Mouse (Mus musculus): ENCODE data around the gene Gm18596. TPM values are rescaled to one million over a fixed set of nuclear protein-coding genes. Genes with fewer than 3 reads are reported as not detected.
"Not testable (repeated sequence)": the region's sequence is repeated elsewhere in the genome, so short reads cannot be mapped to it uniquely, and the experiment has no call there.

Gm18596 gene
- total RNA-seq, 2 experiments from 2014 or later = not detected

- DNase-seq = no peak
- Histone ChIP-seq H3K27ac (no peak overlapping the region), H3K4me3 (no peak overlapping the region)
- intact Hi-C loops (cut with DNase I) = no loop called here
- no peak for TF ChIP-seq CTCF (IDR thresholded peaks at IDR 0.05)
Measured at GRCm38 (mm10) chr10:77738929-77739328, 3.5 kb downstream of the Gm18596 start.

GRCm38 (mm10) chr10:77735928-77736327, 6.5 kb downstream of the Gm18596 start:
- Histone ChIP-seq H3K27ac (no peak overlapping the region), H3K4me3 (no peak overlapping the region)
- DNase-seq = no peak
- no peak for TF ChIP-seq CTCF (IDR thresholded peaks at IDR 0.05)
- intact Hi-C loops (cut with DNase I) = no loop called here

- intact Hi-C loops (cut with DNase I) = no loop called here
- Histone ChIP-seq H3K4me3 (no peak overlapping the region), H3K27ac (no peak overlapping the region)
- peak; percentile 35 for TF ChIP-seq CTCF (IDR thresholded peaks at IDR 0.05)
- DNase-seq = no peak
Measured at GRCm38 (mm10) chr10:77729241-77729640, 13.2 kb downstream of the Gm18596 start.

GRCm38 (mm10) chr10:77728280-77728679, 14.2 kb downstream of the Gm18596 start:
- intact Hi-C loops (cut with DNase I) = no loop called here
- no peak overlapping the region for H3K4me3 ChIP-seq
- peak; percentile 29 for TF ChIP-seq CTCF (IDR thresholded peaks at IDR 0.05)
- DNase-seq = no peak
- no peak overlapping the region for H3K27ac ChIP-seq

- Histone ChIP-seq H3K27ac (no peak within 1 kb of the TSS), H3K4me3 (no peak within 1 kb of the TSS)
- intact Hi-C loops (cut with DNase I) = no loop called here
- no peak for TF ChIP-seq CTCF (IDR thresholded peaks at IDR 0.05)
- DNase-seq = no peak
Measured at GRCm38 (mm10) chr10:77726186-77726585, 16.3 kb downstream of the Gm18596 start, which contains the start of gene Gm10100. Gm10100 (plus strand) TSS chr10:77726486.

GRCm38 (mm10) chr10:77724855-77725254, 17.6 kb downstream of the Gm18596 start:
- DNase-seq = no peak
- Histone ChIP-seq H3K27ac (no peak overlapping the region), H3K4me3 (no peak overlapping the region)
- TF ChIP-seq CTCF (IDR thresholded peaks at IDR 0.05) = no peak
- intact Hi-C loops (cut with DNase I) = no loop called here

GRCm38 (mm10) chr10:77720299-77720698, 22.1 kb downstream of the Gm18596 start, which contains the start of gene Krtap12-1:
Krtap12-1 (plus strand) TSS chr10:77720599.
- H3K27ac ChIP-seq; intact Hi-C loops (cut with DNase I); H3K4me3 ChIP-seq; DNase-seq: not testable (repeated sequence)

- no peak for TF ChIP-seq CTCF (IDR thresholded peaks at IDR 0.05)
- Histone ChIP-seq H3K27ac (no peak within 1 kb of the TSS), H3K4me3 (no peak within 1 kb of the TSS)
- intact Hi-C loops (cut with DNase I) = no loop called here
- DNase-seq = no peak
Measured at GRCm38 (mm10) chr10:77715507-77715906, 26.9 kb downstream of the Gm18596 start, which contains the start of gene Gm10142. Gm10142 (plus strand) TSS chr10:77715807.

GRCm38 (mm10) chr10:77713734-77714133, 28.7 kb downstream of the Gm18596 start:
- Histone ChIP-seq H3K27ac (no peak overlapping the region), H3K4me3 (no peak overlapping the region)
- DNase-seq = no peak
- no peak for TF ChIP-seq CTCF (IDR thresholded peaks at IDR 0.05)
- intact Hi-C loops (cut with DNase I) = no loop called here

- H3K27ac ChIP-seq; DNase-seq; H3K4me3 ChIP-seq; intact Hi-C loops (cut with DNase I): not testable (repeated sequence)
Measured at GRCm38 (mm10) chr10:77711157-77711556, 31.3 kb downstream of the Gm18596 start, which contains the start of gene Gm10024. Gm10024 (plus strand) TSS chr10:77711457.

- TF ChIP-seq CTCF (IDR thresholded peaks at IDR 0.05) = no peak
- H3K27ac ChIP-seq = no peak overlapping the region
- intact Hi-C loops (cut with DNase I) = no loop called here
- no peak for DNase-seq
- H3K4me3 ChIP-seq = no peak overlapping the region
Measured at GRCm38 (mm10) chr10:77709831-77710230, 32.6 kb downstream of the Gm18596 start.

GRCm38 (mm10) chr10:77706326-77706725, 36.1 kb downstream of the Gm18596 start, which contains the start of gene Gm10272:
Gm10272 (plus strand) TSS chr10:77706626.
- Histone ChIP-seq H3K4me3 (no peak within 1 kb of the TSS), H3K27ac (no peak within 1 kb of the TSS)
- intact Hi-C loops (cut with DNase I) = no loop called here
- no peak for DNase-seq
- no peak for TF ChIP-seq CTCF (IDR thresholded peaks at IDR 0.05)

GRCm38 (mm10) chr10:77697133-77697532, 45.3 kb downstream of the Gm18596 start, which contains the start of gene Gm9508:
Gm9508 (minus strand) TSS chr10:77697233.
- H3K27ac ChIP-seq = no peak within 1 kb of the TSS
- no peak for DNase-seq
- H3K4me3 ChIP-seq = no peak within 1 kb of the TSS
- TF ChIP-seq CTCF (IDR thresholded peaks at IDR 0.05) = no peak
- intact Hi-C loops (cut with DNase I) = no loop called here

Other genes starting within 250 kb of the Gm18596 start
- 1 to 10 TPM; 5.4 to 8.4 TPM for gene Fam207a, start 226.9 kb downstream of the Gm18596 start, total RNA-seq (2021)
- 1 to 10 TPM in 1 of 2 experiments, under 1 TPM in 1; 0.92 to 1.8 TPM for gene Itgb2, start 212.4 kb downstream of the Gm18596 start, total RNA-seq (2021)
- 10 to 100 TPM; 30.5 to 36.5 TPM for gene Pttg1ip, start 160.9 kb downstream of the Gm18596 start, total RNA-seq (2021)
- gene Sumo3, start 136.5 kb downstream of the Gm18596 start, total RNA-seq (2021) = 10 to 100 TPM; 43.5 to 44.5 TPM
- gene Gm49325, start 136.4 kb downstream of the Gm18596 start, total RNA-seq (2021) = 1 to 10 TPM; 8.4 to 8.6 TPM
- gene Ube2g2, start 120.4 kb downstream of the Gm18596 start, total RNA-seq (2021) = 10 to 100 TPM; 95.4 to 100.0 TPM
- not detected for gene Tspear, start 56.1 kb downstream of the Gm18596 start, total RNA-seq (2021)
- gene Gm19402, start 51.9 kb downstream of the Gm18596 start, total RNA-seq (2021) = not detected
- not detected for gene Gm9508, start 45.4 kb downstream of the Gm18596 start, total RNA-seq (2021)
- gene Gm10272, start 36.0 kb downstream of the Gm18596 start, total RNA-seq (2021) = not detected
- gene Gm10024, start 31.2 kb downstream of the Gm18596 start, total RNA-seq (2021) = not detected
- not detected for gene Gm10142, start 26.8 kb downstream of the Gm18596 start, total RNA-seq (2021)
- gene Krtap12-1, start 22.0 kb downstream of the Gm18596 start, total RNA-seq (2021) = not detected
- not detected for gene Gm10100, start 16.2 kb downstream of the Gm18596 start, total RNA-seq (2021)
- not detected for gene Gm9736, start 8.7 kb upstream of the Gm18596 start, total RNA-seq (2021)
- gene Gm3233, start 17.0 kb upstream of the Gm18596 start, total RNA-seq (2021) = not detected
- not detected for gene Gm3238, start 28.7 kb upstream of the Gm18596 start, total RNA-seq (2021)
- gene Gm7138, start 34.3 kb upstream of the Gm18596 start, total RNA-seq (2021) = not detected
- not detected for gene Gm3250, start 39.9 kb upstream of the Gm18596 start, total RNA-seq (2021)
- not detected for gene Gm7137, start 45.6 kb upstream of the Gm18596 start, total RNA-seq (2021)
- not detected for gene Gm9639, start 52.4 kb upstream of the Gm18596 start, total RNA-seq (2021)
- not detected for gene Gm19668, start 56.5 kb upstream of the Gm18596 start, total RNA-seq (2021)
- not detected for gene Gm9507, start 69.2 kb upstream of the Gm18596 start, total RNA-seq (2021)
- not detected for gene Gm2696, start 72.0 kb upstream of the Gm18596 start, total RNA-seq (2021)
- gene Krtap10-4, start 84.5 kb upstream of the Gm18596 start, total RNA-seq (2021) = not detected
- gene Krtap10-10, start 93.3 kb upstream of the Gm18596 start, total RNA-seq (2021) = not detected
- gene Gm36176, start 104.2 kb upstream of the Gm18596 start, total RNA-seq (2021) = not detected
- not detected for gene Gm10318, start 110.2 kb upstream of the Gm18596 start, total RNA-seq (2021)
- not detected for gene Gm3285, start 119.3 kb upstream of the Gm18596 start, total RNA-seq (2021)
- under 1 TPM; 0.13 to 0.14 TPM for gene Lrrc3, start 159.9 kb upstream of the Gm18596 start, total RNA-seq (2021)
- under 1 TPM in 1 of 2 experiments, not detected in 1; 0.33 TPM for gene Trpm2, start 227.9 kb upstream of the Gm18596 start, total RNA-seq (2021)
- 1 to 10 TPM; 3.8 to 4.3 TPM for gene 1810043G02Rik, start 235.9 kb upstream of the Gm18596 start, total RNA-seq (2021)

All from gastrocnemius, adult 2 months (tissue).